Mouse (Mus musculus) gastrocnemius, adult 8-10 months (tissue): ENCODE measurements at regions not wholly inside any gene's neighbourhood (a gene's known extent, or its start where the extent isn't known, plus 50 kb on each side); places are given as distances from the start of the nearest gene placed in this dataset.

Source experiments
- DNase-seq, 2 experiments: peaks; one replicate each; pipeline ENCODE4 v3.0.0; 2022; ENCODE audit warnings: low spot score in 2 of 2

- no peak for DNase-seq
These were observed 371.3 kb upstream of the Dynlrb2 start for GRCm38 (mm10) chr8:116133503-116133902.

GRCm38 (mm10) chr8:116133084-116133483 lies 371.7 kb upstream of the Dynlrb2 start:
- DNase-seq: no peak

GRCm38 (mm10) chr8:116120067-116120466 lies 384.7 kb upstream of the Dynlrb2 start:
- DNase-seq: no peak

GRCm38 (mm10) chr8:116117919-116118318 lies 386.9 kb upstream of the Dynlrb2 start:
- DNase-seq: no peak

GRCm38 (mm10) chr8:116116625-116117024 lies 388.1 kb upstream of the Dynlrb2 start:
- no peak for DNase-seq

GRCm38 (mm10) chr8:116115811-116116372 lies 388.9 kb upstream of the Dynlrb2 start:
- peak; percentile 26 to 30 for DNase-seq

- DNase-seq: no peak
These were observed 389.8 kb upstream of the Dynlrb2 start for GRCm38 (mm10) chr8:116114978-116115377.

GRCm38 (mm10) chr8:116114502-116114901 lies 390.3 kb upstream of the Dynlrb2 start:
- peak; percentile 12 to 32 for DNase-seq

- no peak for DNase-seq
These were observed 393.6 kb upstream of the Dynlrb2 start for GRCm38 (mm10) chr8:116111168-116111567.

GRCm38 (mm10) chr8:116096666-116097065 lies 389.1 kb upstream of the Maf start:
- DNase-seq: no peak

- DNase-seq: no peak
These were observed 375.6 kb upstream of the Maf start for GRCm38 (mm10) chr8:116083156-116083555.

- DNase-seq: no peak
These were observed 371.3 kb upstream of the Maf start for GRCm38 (mm10) chr8:116078849-116079407.

- DNase-seq: no peak
These were observed 363.9 kb upstream of the Maf start for GRCm38 (mm10) chr8:116071497-116071896.

GRCm38 (mm10) chr8:116069538-116069937 lies 361.9 kb upstream of the Maf start:
- no peak for DNase-seq

GRCm38 (mm10) chr8:116067978-116068375 lies 360.4 kb upstream of the Maf start:
- DNase-seq: no peak

- no peak for DNase-seq
These were observed 359.8 kb upstream of the Maf start for GRCm38 (mm10) chr8:116067182-116067977.

- no peak for DNase-seq
These were observed 358.3 kb upstream of the Maf start for GRCm38 (mm10) chr8:116065871-116066270.

GRCm38 (mm10) chr8:116065327-116065726 lies 357.7 kb upstream of the Maf start:
- no peak for DNase-seq

GRCm38 (mm10) chr8:116064562-116064961 lies 357.0 kb upstream of the Maf start:
- no peak for DNase-seq

- DNase-seq: no peak
These were observed 355.9 kb upstream of the Maf start for GRCm38 (mm10) chr8:116063541-116063940.

GRCm38 (mm10) chr8:116053483-116053882 lies 345.9 kb upstream of the Maf start:
- no peak for DNase-seq

GRCm38 (mm10) chr8:116053043-116053442 lies 345.4 kb upstream of the Maf start:
- no peak for DNase-seq

- no peak for DNase-seq
These were observed 340.9 kb upstream of the Maf start for GRCm38 (mm10) chr8:116048480-116048879.
